Comparison of ENCODE assay signal across 20 mouse cellular contexts in the genomic region with DNA sequence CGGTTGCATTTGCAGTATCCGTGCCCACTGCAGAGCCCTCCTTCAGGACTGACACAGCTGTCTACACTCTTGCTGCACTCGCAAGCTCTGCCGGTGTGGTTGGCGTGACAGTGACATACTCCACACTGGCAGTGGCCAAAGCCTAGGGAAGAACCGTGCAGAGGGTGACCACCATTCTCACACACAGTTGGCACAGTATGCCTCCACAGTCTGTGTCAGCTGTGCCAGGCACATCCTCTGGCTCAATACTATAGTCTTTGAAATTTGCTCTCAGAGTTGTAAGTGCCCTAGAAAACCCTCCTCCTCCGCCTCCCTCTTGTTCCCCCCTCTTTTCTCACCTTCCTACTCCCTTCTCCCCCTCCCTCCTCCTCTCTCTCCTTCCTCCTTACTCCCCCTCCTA. TPM values are rescaled to one million over a fixed set of nuclear protein-coding genes. Genes with fewer than 3 reads are reported as not detected.
A peak's percentile ranks its signal among the peaks of the same experiment; 100 is the strongest.
DNase-seq lines count a peak whose midpoint lies in the region; ATAC-seq and TF ChIP-seq lines count a peak whose summit lies in the region.
"Had no signal": no experiment of that assay in that cellular context is flagged by ENCODE, and none has a peak within 500 bp of the region (broad histone marks: within the 10 kb centered on the region; RNA-seq: fewer than 3 reads in every experiment).

No protein-coding gene starts in this region.

- H3K36me3 ChIP-seq in heart, embryonic 15.5 days, result peaks cover 27% of the 10 kb centered on the region
- H3K36me3 ChIP-seq in ES-E14 (ENCODE audit: control insufficient read depth, insufficient read depth, low read length, poor library complexity, severe bottlenecking), result peaks cover 34% of the 10 kb centered on the region

- peaks cover 2% of the 10 kb centered on the region; the same call in 1 of the 2 replicates for H3K27me3 ChIP-seq in heart, embryonic 15.5 days

- no peak overlapping the region for H3K4me2 ChIP-seq in heart, embryonic 15.5 days
- H3K4me2 ChIP-seq: kidney, embryonic 15.5 days had no signal

- TF ChIP-seq CTCF in lung, adult 2 months (IDR thresholded peaks at IDR 0.05; ENCODE audit: insufficient read depth, low read length), result no peak

- H3K4me3 ChIP-seq in heart, embryonic 15.5 days, result no peak overlapping the region
- H3K4me3 ChIP-seq in lung, adult 2 months (replicated peaks; ENCODE audit: extremely low read depth, low read depth, low read length), result no peak overlapping the region
- H3K4me3 ChIP-seq in ES-E14 (ENCODE audit: insufficient read depth in 1 of 2, low read depth in 1 of 2, low read length in 2 of 2, poor library complexity in 1 of 2, severe bottlenecking in 1 of 2), result no peak overlapping the region
- H3K4me3 ChIP-seq: kidney, embryonic 15.5 days; layer of hippocampus, adult 2 months had no signal

- 0 out of 2 replicates have a peak, but pooled peaks have one; percentile 11 for ATAC-seq in heart, embryonic 15.5 days (replicated peaks; ENCODE audit: insufficient number of reproducible peaks, insufficient read depth, low FRiP score, low read depth)
- peak; percentile 30 for ATAC-seq in CD4-positive, CD25-positive, alpha-beta regulatory T cell, adult 4 months
- no peak for ATAC-seq in megakaryocyte progenitor cell, adult 5-6 weeks (replicated peaks; ENCODE audit: poor library complexity)

- no peaks in the 10 kb centered on the region for H3K9me3 ChIP-seq in heart, embryonic 15.5 days (replicated peaks)
- no peaks in the 10 kb centered on the region for H3K9me3 ChIP-seq in ES-E14 (ENCODE audit: control insufficient read depth, insufficient read depth, low read depth, low read length)
- H3K9me3 ChIP-seq: kidney, embryonic 15.5 days had no signal

- no peak overlapping the region for H3K27ac ChIP-seq in heart, embryonic 15.5 days
- H3K27ac ChIP-seq in ES-E14 (ENCODE audit: insufficient read depth, low read depth, low read length, poor library complexity, severe bottlenecking), result no peak overlapping the region
- H3K27ac ChIP-seq: kidney, embryonic 15.5 days; layer of hippocampus, adult 2 months; liver, embryonic 14.5 days had no signal

- intact Hi-C loops in heart, postnatal 14 days (cut with DNase I), result loop anchor here (5.0 kb wide), 1 partner anchor 100 kb away; no protein-coding TSS in a partner anchor

- 0 out of 2 replicates have a peak, but pooled peaks have one; percentile 13 for TF ChIP-seq POLR2A in lung, adult 2 months (IDR thresholded peaks at IDR 0.05; ENCODE audit: borderline replicate concordance, extremely low read depth, low read depth, low read length)

- no peaks in the 10 kb centered on the region; the same call in 1 of the 2 replicates for H3K4me1 ChIP-seq in heart, embryonic 15.5 days (replicated peaks)
- no peaks in the 10 kb centered on the region for H3K4me1 ChIP-seq in lung, adult 2 months (ENCODE audit: control insufficient read depth, insufficient read depth, low read length)
- peaks cover 19 to 39% of the 10 kb centered on the region in 2 experiments for H3K4me1 ChIP-seq in ES-E14 (ENCODE audit: control insufficient read depth in 2 of 2, insufficient read depth in 2 of 2, low read length in 2 of 2, poor library complexity in 1 of 2)

- DNase-seq in heart, postnatal 14 days, result no peak
- no peak for DNase-seq in lung, adult 2 months
- DNase-seq in lung, postnatal 36 days, result no peak
- no peak for DNase-seq in ES-E14 (ENCODE audit: low read depth, low spot score)
- no peak for DNase-seq in embryo, embryonic 11 days
- DNase-seq: adrenal gland, adult 2 months; cerebellum, adult 9-11 months; gastrocnemius, postnatal 14 days; heart, postnatal 10 days; left cerebral cortex, postnatal 4 days; thymus, postnatal 4 days had no signal

- no peak overlapping the region for H3K9ac ChIP-seq in heart, embryonic 15.5 days
- peak overlapping the region; percentile 3; the same call in 1 of the 2 replicates for H3K9ac ChIP-seq in ES-E14 (ENCODE audit: insufficient read depth, low read depth, low read length, poor library complexity, severe bottlenecking)
- H3K9ac ChIP-seq: kidney, embryonic 15.5 days; liver, embryonic 14.5 days had no signal

- WGBS in heart, embryonic 15.5 days, result 69% methylated on average over 7 of the region's 7 CpGs
- WGBS in lung, adult 2 months, result 73% methylated on average over 7 of the region's 7 CpGs

- in situ Hi-C loops in ES-E14 (cut with MboI; ENCODE audit: low sequenced_read_pairs in 2 of 2, unreplicated experiment in 2 of 2), result no loop called here

TF ChIP-seq in ES-E14, 5 proteins besides CTCF, POLR2A, EP300 and RAD21:
- TF ChIP-seq ZC3H11A (IDR thresholded peaks at IDR 0.05; ENCODE audit: borderline replicate concordance, low read depth, low read length), result no peak
- no peak for TF ChIP-seq CHD2 (IDR thresholded peaks at IDR 0.05; ENCODE audit: low read depth, low read length)
- no peak for TF ChIP-seq MAFK (IDR thresholded peaks at IDR 0.05; ENCODE audit: insufficient read depth, low read depth, low read length)
- TF ChIP-seq HCFC1 (IDR thresholded peaks at IDR 0.05; ENCODE audit: borderline replicate concordance, insufficient read depth, low read length), result no peak
- TF ChIP-seq ZNF384 (IDR thresholded peaks at IDR 0.05; ENCODE audit: low read depth, low read length), result no peak

RNA-seq across cellular contexts. Expression of gene Csad, which starts 12.8 kb away (rescaled TPM):
- 31.1 and 47.9 TPM in 2 replicates for polyA plus RNA-seq in heart, embryonic 15.5 days (2015; fragmentation: Nextera tagmentation; extraction: Ambion mirVana)
- 10 to 100 TPM; 21.3 to 23.7 TPM for total RNA-seq in heart, postnatal 14 days (2021)
- 92.8 and 106 TPM in 2 replicates for polyA plus RNA-seq in lung, adult 2 months (2012; rRNA removed)
- polyA plus RNA-seq in CD4-positive, CD25-positive, alpha-beta regulatory T cell, adult 4 months (2017; shearing (Covaris generic)), result 10 to 100 TPM; 10.7 to 16.9 TPM
- 47.3 and 51.9 TPM in 2 replicates for total RNA-seq in ES-E14 (2012; rRNA removed)
- total RNA-seq in megakaryocyte progenitor cell, adult 5-6 weeks (2015), result 6.3 and 10.2 TPM in 2 replicates
- total RNA-seq in megakaryocyte progenitor cell, adult 5-6 weeks (2017), result 6.4 and 8.1 TPM in 2 replicates

RNA-seq across cellular contexts. Expression of gene Zfp740, which starts 14.3 kb away (rescaled TPM):
- 25.8 and 34.3 TPM in 2 replicates for polyA plus RNA-seq in heart, embryonic 15.5 days (2015; fragmentation: Nextera tagmentation; extraction: Ambion mirVana)
- 10 to 100 TPM; 41.8 to 47.1 TPM for total RNA-seq in heart, postnatal 14 days (2021)
- polyA plus RNA-seq in lung, adult 2 months (2012; rRNA removed), result 25.8 and 46.6 TPM in 2 replicates
- polyA plus RNA-seq in CD4-positive, CD25-positive, alpha-beta regulatory T cell, adult 4 months (2017; shearing (Covaris generic)), result 10 to 100 TPM; 27.6 to 28.2 TPM
- 97.3 and 98.5 TPM in 2 replicates for total RNA-seq in ES-E14 (2012; rRNA removed)
- total RNA-seq in megakaryocyte progenitor cell, adult 5-6 weeks (2015), result 19.7 and 28.7 TPM in 2 replicates
- 28.3 and 29.5 TPM in 2 replicates for total RNA-seq in megakaryocyte progenitor cell, adult 5-6 weeks (2017)

RNA-seq across cellular contexts. Expression of gene Itgb7, which starts 14.4 kb away (rescaled TPM):
- polyA plus RNA-seq in heart, embryonic 15.5 days (2015; fragmentation: Nextera tagmentation; extraction: Ambion mirVana), result 1.7 and 8.9 TPM in 2 replicates
- total RNA-seq in heart, postnatal 14 days (2021), result 1 to 10 TPM; 1.5 to 1.8 TPM
- polyA plus RNA-seq in lung, adult 2 months (2012; rRNA removed), result 22.0 and 32.4 TPM in 2 replicates
- 100 to 1,000 TPM; 336 to 432 TPM for polyA plus RNA-seq in CD4-positive, CD25-positive, alpha-beta regulatory T cell, adult 4 months (2017; shearing (Covaris generic))
- total RNA-seq in ES-E14 (2012; rRNA removed), result 34.0 and 93.0 TPM in 2 replicates
- total RNA-seq in megakaryocyte progenitor cell, adult 5-6 weeks (2015), result 26.6 and 29.2 TPM in 2 replicates
- total RNA-seq in megakaryocyte progenitor cell, adult 5-6 weeks (2017), result 36.7 and 44.6 TPM in 2 replicates

RNA-seq across cellular contexts. Expression of gene Rarg, which starts 40.0 kb away (rescaled TPM):
- 7.9 and 15.8 TPM in 2 replicates for polyA plus RNA-seq in heart, embryonic 15.5 days (2015; fragmentation: Nextera tagmentation; extraction: Ambion mirVana)
- 10 to 100 TPM; 18.9 to 21.1 TPM for total RNA-seq in heart, postnatal 14 days (2021)
- polyA plus RNA-seq in lung, adult 2 months (2012; rRNA removed), result 75.1 and 93.9 TPM in 2 replicates
- 10 to 100 TPM; 17.7 to 18.3 TPM for polyA plus RNA-seq in CD4-positive, CD25-positive, alpha-beta regulatory T cell, adult 4 months (2017; shearing (Covaris generic))
- 101 and 115 TPM in 2 replicates for total RNA-seq in ES-E14 (2012; rRNA removed)
- 4.1 and 4.8 TPM in 2 replicates for total RNA-seq in megakaryocyte progenitor cell, adult 5-6 weeks (2015)
- 3.9 and 4.2 TPM in 2 replicates for total RNA-seq in megakaryocyte progenitor cell, adult 5-6 weeks (2017)

RNA-seq across cellular contexts. Expression of gene Gm9918, which starts 53.0 kb away (rescaled TPM):
- polyA plus RNA-seq in heart, embryonic 15.5 days (2015; fragmentation: Nextera tagmentation; extraction: Ambion mirVana), result not detected in 2 replicates
- not detected for total RNA-seq in heart, postnatal 14 days (2021)
- polyA plus RNA-seq in lung, adult 2 months (2012; rRNA removed), result 0.31 and 0.60 TPM in 2 replicates
- not detected for polyA plus RNA-seq in CD4-positive, CD25-positive, alpha-beta regulatory T cell, adult 4 months (2017; shearing (Covaris generic))
- 0.45 and 1.0 TPM in 2 replicates for total RNA-seq in ES-E14 (2012; rRNA removed)
- total RNA-seq in megakaryocyte progenitor cell, adult 5-6 weeks (2015), result not detected in 2 replicates
- total RNA-seq in megakaryocyte progenitor cell, adult 5-6 weeks (2017), result not detected in 2 replicates
- total RNA-seq: adrenal gland, adult 2 months; gastrocnemius, postnatal 14 days; heart, adult 8-10 months; heart, postnatal 10 days; layer of hippocampus, adult 2 months; left cerebral cortex, postnatal 4 days; megakaryocyte-erythroid progenitor cell, adult 5-6 weeks; neutrophil, adult 5-6 weeks had no signal

Comparison
In these comparisons a context has a peak if more than half of its experiments do, and no peak if none do; other contexts are left out.
1. RNA of gene Itgb7, which starts 14.4 kb away (total RNA-seq): 26.6 to 44.6 TPM in megakaryocyte progenitor cell, adult 5-6 weeks and 34.0 to 93.0 TPM in ES-E14; 1.5 to 1.8 TPM in heart, postnatal 14 days; every median in the first group is over 4 times any median in the second.